Mouse (Mus musculus): ENCODE data around the gene Olfr411.

DNA sequence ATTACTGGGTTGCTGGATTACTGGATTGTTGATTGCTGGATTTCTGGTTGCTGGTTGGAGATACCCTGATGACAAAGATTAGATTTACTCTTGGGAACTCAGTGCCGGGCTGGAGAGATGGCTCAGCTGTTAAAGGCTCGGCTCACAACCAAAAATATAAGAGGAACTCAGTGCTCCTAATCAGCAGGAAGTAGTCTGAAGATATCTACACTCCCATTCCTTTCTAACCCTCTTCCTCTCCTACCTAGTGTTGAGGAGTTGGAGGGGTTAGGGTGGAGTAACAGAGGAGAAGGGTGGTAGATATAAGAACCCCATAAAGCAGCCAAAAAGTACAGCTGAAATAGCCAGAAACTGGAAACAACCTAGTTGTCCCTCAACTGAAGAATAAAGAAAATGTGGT, 26.4 kb downstream of the Olfr411 start:
- TF ChIP-seq CTCF (IDR thresholded peaks at IDR 0.05; ENCODE audit: borderline replicate concordance, insufficient read depth, low read depth, low read length) = no peak
- no peak for TF ChIP-seq POLR2A (IDR thresholded peaks at IDR 0.05; ENCODE audit: borderline replicate concordance, insufficient read depth, low read length)
